Mouse (Mus musculus) layer of hippocampus, postnatal 25 days (tissue): ENCODE measurements around the gene Evi5. TPM values are rescaled to one million over a fixed set of nuclear protein-coding genes. Genes with fewer than 3 reads are reported as not detected.

Experiments used
- DNase-seq, 2 experiments: peaks; one replicate each; pipeline ENCODE4 v3.0.0; 2022; ENCODE audit warnings: mixed read lengths in 2 of 2, low spot score in 1 of 2; ENCODE audit errors: extremely low spot score in 1 of 2
- total RNA-seq, 2 experiments: library from RNA; stranded (reverse); gene quantifications; 2 replicates each; pipeline ENCODE4 v1.2.3; 2021

Evi5 gene
- total RNA-seq, 2 experiments from 2014 or later = 58.8 to 65.1 TPM

- DNase-seq = peak in 1 of 2 experiments; percentile 16
Observed at GRCm38 (mm10) chr5:107873886-107874302, 1.0 kb downstream of the Evi5 start.

- no peak for DNase-seq
Observed at GRCm38 (mm10) chr5:107873330-107873729, 1.6 kb downstream of the Evi5 start.

GRCm38 (mm10) chr5:107869701-107870100, 5.2 kb downstream of the Evi5 start:
- no peak for DNase-seq

- DNase-seq = peak; percentile 68 to 80
Observed at GRCm38 (mm10) chr5:107868905-107869424, 5.9 kb downstream of the Evi5 start.

- DNase-seq = peak; percentile 40 to 42
Observed at GRCm38 (mm10) chr5:107867970-107868904, 6.7 kb downstream of the Evi5 start.

- no peak for DNase-seq
Observed at GRCm38 (mm10) chr5:107866127-107867126, 8.5 kb downstream of the Evi5 start.

- DNase-seq = no peak
Observed at GRCm38 (mm10) chr5:107863971-107864370, 10.9 kb downstream of the Evi5 start.

GRCm38 (mm10) chr5:107858963-107859362, 15.9 kb downstream of the Evi5 start:
- DNase-seq = no peak

GRCm38 (mm10) chr5:107855546-107855945, 19.4 kb downstream of the Evi5 start:
- no peak for DNase-seq

- DNase-seq = no peak
Observed at GRCm38 (mm10) chr5:107854556-107854955, 20.4 kb downstream of the Evi5 start.

GRCm38 (mm10) chr5:107853807-107854206, 21.1 kb downstream of the Evi5 start:
- DNase-seq = no peak

- no peak for DNase-seq
Observed at GRCm38 (mm10) chr5:107848964-107849363, 25.9 kb downstream of the Evi5 start.

- no peak for DNase-seq
Observed at GRCm38 (mm10) chr5:107847817-107848216, 27.1 kb downstream of the Evi5 start.

GRCm38 (mm10) chr5:107847349-107847748, 27.6 kb downstream of the Evi5 start:
- DNase-seq = no peak

GRCm38 (mm10) chr5:107840549-107841238, 34.2 kb downstream of the Evi5 start:
- DNase-seq = no peak

- no peak for DNase-seq
Observed at GRCm38 (mm10) chr5:107838891-107839644, 35.8 kb downstream of the Evi5 start.

- no peak for DNase-seq
Observed at GRCm38 (mm10) chr5:107834287-107834686, 40.6 kb downstream of the Evi5 start.

GRCm38 (mm10) chr5:107831351-107831750, 43.6 kb downstream of the Evi5 start:
- no peak for DNase-seq

GRCm38 (mm10) chr5:107829998-107830560, 44.8 kb downstream of the Evi5 start, which contains the start of gene Ube2d2b:
TSS of gene Ube2d2b (plus strand) at chr5:107830099.
- DNase-seq = no peak
